Mouse (Mus musculus): Measurements from ENCODE around the gene Olfr212. TPM values are rescaled to one million over a fixed set of nuclear protein-coding genes. Genes with fewer than 3 reads are reported as not detected.
"Not testable (repeated sequence)": the region's sequence is repeated elsewhere in the genome, so short reads cannot be mapped to it uniquely, and the experiment has no call there.

Olfr212 gene
- polyA plus RNA-seq, 1 experiment from 2014 or later, result 0.10 TPM

DNA sequence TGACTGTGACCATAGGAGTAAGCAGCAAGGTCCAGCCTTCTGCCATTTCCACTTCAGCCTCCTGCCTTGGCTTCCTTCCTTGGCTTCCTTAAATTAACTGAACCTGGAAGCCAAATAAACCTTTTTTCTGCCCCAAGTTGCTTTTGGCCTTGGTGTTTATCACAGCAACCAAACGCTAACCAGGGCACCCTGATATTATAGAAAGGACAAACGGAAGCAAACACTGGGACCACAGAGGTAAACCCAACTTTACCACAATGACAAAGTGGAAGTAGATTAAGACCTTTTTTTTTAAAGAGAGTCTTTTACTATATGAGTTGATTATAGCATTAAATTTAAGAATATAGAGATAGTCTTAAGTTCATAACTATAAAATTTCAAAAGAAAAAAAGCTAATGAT lies 36.2 kb downstream of the Olfr212 start:
- Histone ChIP-seq H3K9me3 (no peaks in the 10 kb centered on the region), H3K27ac (replicated peaks) (no peak overlapping the region), H3K36me3 (no peaks in the 10 kb centered on the region), H3K9ac (no peak overlapping the region), H3K4me1 (replicated peaks) (no peaks in the 10 kb centered on the region), H3K27me3 (no peaks in the 10 kb centered on the region), H3K4me2 (no peak overlapping the region), H3K4me3 (no peak overlapping the region)
- 87% methylated on average over 2 of the region's 2 CpGs for whole genome bisulfite sequencing
- no peak for ATAC-seq (ENCODE audit: low read depth)

DNA sequence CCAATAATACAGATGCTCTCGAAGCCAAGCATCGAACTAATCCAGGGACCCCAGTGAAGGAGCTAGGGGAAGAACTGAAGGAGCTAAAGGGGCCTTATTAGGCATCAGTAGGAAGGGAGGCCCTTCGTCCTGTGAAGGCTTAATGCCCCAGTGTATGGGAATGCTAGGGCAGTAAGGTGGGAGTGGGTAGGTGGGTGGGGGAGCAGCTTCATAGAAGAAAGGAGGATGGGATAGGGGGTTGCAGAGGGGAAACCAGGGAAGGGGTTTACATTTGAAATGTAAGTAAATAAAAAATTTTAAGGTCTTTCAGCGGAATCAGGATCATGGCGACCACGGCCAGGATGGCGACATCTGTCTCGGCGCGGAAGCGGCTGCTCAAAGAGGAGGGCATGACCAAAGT lies 44.5 kb downstream of the Olfr212 start, which contains the start of gene Gm5580:
Gene Gm5580 (plus strand): TSS at position 301 of the 400 bp plus-strand sequence.
- WGBS, result 96% methylated on average over 11 of the region's 11 CpGs
- not testable (repeated sequence) for H3K4me1 ChIP-seq (replicated peaks); H3K27me3 ChIP-seq; H3K4me2 ChIP-seq; H3K27ac ChIP-seq (replicated peaks); ATAC-seq (ENCODE audit: low read depth); H3K9ac ChIP-seq; H3K4me3 ChIP-seq; H3K9me3 ChIP-seq; H3K36me3 ChIP-seq

- Histone ChIP-seq H3K9ac (no peak within 1 kb of the TSS), H3K27me3 (no peaks in the 10 kb centered on the region), H3K4me3 (no peak within 1 kb of the TSS), H3K4me2 (no peak within 1 kb of the TSS), H3K27ac (replicated peaks) (no peak within 1 kb of the TSS), H3K4me1 (replicated peaks) (no peaks in the 10 kb centered on the region), H3K9me3 (no peaks in the 10 kb centered on the region), H3K36me3 (no peaks in the 10 kb centered on the region)
- 81% methylated on average over 1 of the region's 1 CpGs for WGBS
- ATAC-seq (ENCODE audit: low read depth), result no peak
These were observed 47.6 kb downstream of the Olfr212 start, which contains the start of gene Olfr214 for GRCm38 (mm10) chr6:116553935-116554334. Gene Olfr214 (plus strand): TSS chr6:116554235.

GRCm38 (mm10) chr6:116554952-116555351 lies 48.6 kb downstream of the Olfr212 start:
- no peaks in the 10 kb centered on the region for H3K9me3 ChIP-seq
- no peak overlapping the region for H3K4me2 ChIP-seq
- H3K9ac ChIP-seq, result no peak overlapping the region
- 71% methylated on average over 3 of the region's 3 CpGs for WGBS
- no peaks in the 10 kb centered on the region for H3K4me1 ChIP-seq (replicated peaks)
- H3K4me3 ChIP-seq, result no peak overlapping the region
- H3K27ac ChIP-seq (replicated peaks), result no peak overlapping the region
- H3K36me3 ChIP-seq, result no peaks in the 10 kb centered on the region
- H3K27me3 ChIP-seq, result no peaks in the 10 kb centered on the region
- ATAC-seq (ENCODE audit: low read depth), result no peak

Other genes starting within 250 kb of the Olfr212 start
- gene Zfand4, start 242.3 kb upstream of the Olfr212 start, polyA plus RNA-seq (2015; fragmentation: Nextera tagmentation; extraction: Ambion mirVana), result 5.4 and 6.5 TPM in 2 replicates
- 58.1 and 58.7 TPM in 2 replicates for gene March8, start 168.5 kb upstream of the Olfr212 start, polyA plus RNA-seq (2015; fragmentation: Nextera tagmentation; extraction: Ambion mirVana)
- gene Alox5, start 45.3 kb upstream of the Olfr212 start, polyA plus RNA-seq (2015; fragmentation: Nextera tagmentation; extraction: Ambion mirVana), result 0.50 and 0.54 TPM in 2 replicates
- not detected in 2 replicates for gene Olfr211, start 17.4 kb upstream of the Olfr212 start, polyA plus RNA-seq (2015; fragmentation: Nextera tagmentation; extraction: Ambion mirVana)
- gene Olfr213, start 31.9 kb downstream of the Olfr212 start, polyA plus RNA-seq (2015; fragmentation: Nextera tagmentation; extraction: Ambion mirVana), result not detected in 2 replicates
- gene Gm5580, start 44.6 kb downstream of the Olfr212 start, polyA plus RNA-seq (2015; fragmentation: Nextera tagmentation; extraction: Ambion mirVana), result 0.48 and 0.60 TPM in 2 replicates
- not detected in 2 replicates for gene Olfr214, start 47.7 kb downstream of the Olfr212 start, polyA plus RNA-seq (2015; fragmentation: Nextera tagmentation; extraction: Ambion mirVana)
- gene Olfr215, start 77.7 kb downstream of the Olfr212 start, polyA plus RNA-seq (2015; fragmentation: Nextera tagmentation; extraction: Ambion mirVana), result not detected in 2 replicates
- gene Zfp422, start 122.5 kb downstream of the Olfr212 start, polyA plus RNA-seq (2015; fragmentation: Nextera tagmentation; extraction: Ambion mirVana), result 160 and 182 TPM in 2 replicates
- 11.0 and 14.5 TPM in 2 replicates for gene Depp1, start 144.1 kb downstream of the Olfr212 start, polyA plus RNA-seq (2015; fragmentation: Nextera tagmentation; extraction: Ambion mirVana)
- gene Rassf4, start 167.4 kb downstream of the Olfr212 start, polyA plus RNA-seq (2015; fragmentation: Nextera tagmentation; extraction: Ambion mirVana), result 24.0 and 25.3 TPM in 2 replicates
- gene Tmem72, start 210.4 kb downstream of the Olfr212 start, polyA plus RNA-seq (2015; fragmentation: Nextera tagmentation; extraction: Ambion mirVana), result 0.29 and 1.0 TPM in 2 replicates